Mouse (Mus musculus) hindbrain, postnatal 0 days (tissue): Measurements from ENCODE around the gene Gm47985. TPM values are rescaled to one million over a fixed set of nuclear protein-coding genes. Genes with fewer than 3 reads are reported as not detected.
"Not testable (repeated sequence)": the region's sequence is repeated elsewhere in the genome, so short reads cannot be mapped to it uniquely, and the experiment has no call there.

Experiments
- ATAC-seq: fragments of 200-750 bp; cut with Nextera tagmentation; 2 replicates; pipeline ENCODE4 v1.8.0; 2017; ENCODE audit warnings: mild to moderate bottlenecking, moderate TSS enrichment, moderate library complexity
- DNase-seq: peaks from one replicate; pipeline ENCODE4 v3.0.0-alpha.2; 2015; ENCODE audit warnings: low spot score
- H3K27ac ChIP-seq: fragments of 300-500 bp; sonication (generic); 2 replicates; pipeline ENCODE4 v1.5.1; 2014; ENCODE audit warnings: mild to moderate bottlenecking
- H3K27me3 ChIP-seq: fragments of 300-500 bp; sonication (generic); 2 replicates; pipeline ENCODE4 v1.6.1; 2014; ENCODE audit warnings: low read length, mixed read lengths; ENCODE audit not compliant: insufficient read depth
- H3K36me3 ChIP-seq: fragments of 300-500 bp; sonication (generic); 2 replicates; pipeline ENCODE4 v1.6.1; 2014; ENCODE audit warnings: low read length, mixed read lengths; ENCODE audit not compliant: insufficient read depth
- H3K4me1 ChIP-seq: fragments of 300-500 bp; sonication (generic); 2 replicates; pipeline ENCODE4 v1.6.1; 2014; ENCODE audit warnings: antibody characterized with exemption, low read length, mixed read lengths; ENCODE audit not compliant: insufficient read depth
- H3K4me2 ChIP-seq: fragments of 300-500 bp; sonication (generic); 2 replicates; pipeline ENCODE4 v1.6.1; 2014; ENCODE audit warnings: low read depth, mild to moderate bottlenecking, low read length, moderate library complexity, mixed read lengths
- H3K4me3 ChIP-seq: fragments of 300-500 bp; sonication (generic); 2 replicates; pipeline ENCODE4 v1.5.1; 2014; ENCODE audit warnings: low read length
- H3K9ac ChIP-seq: fragments of 300-500 bp; sonication (generic); replicated peaks from 2 replicates; pipeline ENCODE4 v1.6.1; 2014; ENCODE audit warnings: mild to moderate bottlenecking, low read length, moderate library complexity, mixed read lengths
- H3K9me3 ChIP-seq: fragments of 300-500 bp; sonication (generic); 2 replicates; pipeline ENCODE4 v1.6.1; 2016; ENCODE audit warnings: low read length, mixed read lengths
- WGBS: fragments of 180-500 bp; shearing (Covaris S2); extraction: QIAGEN DNeasy Blood & Tissue Kit; methylation state at CpG from one replicate; pipeline ENCODE4 v1.1.7; 2014; 5-methylcytosine and 5-hydroxymethylcytosine counted together
- polyA plus RNA-seq: library from polyadenylated mRNA; unstranded; fragments of >200 nt; fragmentation: Nextera tagmentation; extraction: Ambion mirVana; gene quantifications from 2 replicates; pipeline ENCODE4 v1.2.1, GENCODE M21; 2015
- total RNA-seq: library from RNA; depleted of rRNA; stranded (reverse); fragments of >200 nt; gene quantifications from 2 replicates; pipeline ENCODE4 v1.2.3, GENCODE M21; 2014

Gm47985 gene
- total and polyA plus RNA-seq, 2 experiments from 2014 or later: not detected

- not testable (repeated sequence) for H3K36me3 ChIP-seq, DNase-seq, ATAC-seq
Measured at GRCm38 (mm10) chr1:151198120-151198519, 15.8 kb downstream of the Gm47985 start, which contains the start of gene Gm47995. Gene Gm47995 (plus strand): TSS chr1:151198448.

GRCm38 (mm10) chr1:151200620-151201019 lies 18.3 kb downstream of the Gm47985 start:
- H3K4me1 ChIP-seq, H3K27ac ChIP-seq, H3K27me3 ChIP-seq, ATAC-seq, H3K4me2 ChIP-seq, H3K36me3 ChIP-seq, H3K4me3 ChIP-seq, H3K9ac ChIP-seq, DNase-seq, H3K9me3 ChIP-seq: not testable (repeated sequence)

More at GRCm38 (mm10) chr1:151198120-151198519, 15.8 kb downstream of the Gm47985 start, which contains the start of gene Gm47995:
- not testable (repeated sequence) for H3K27ac ChIP-seq, H3K27me3 ChIP-seq, H3K9ac ChIP-seq, H3K4me2 ChIP-seq, H3K9me3 ChIP-seq, H3K4me1 ChIP-seq, H3K4me3 ChIP-seq
- WGBS: 100% methylated on average over 1 of the region's 4 CpGs

- H3K4me2 ChIP-seq, H3K4me3 ChIP-seq, H3K27me3 ChIP-seq, ATAC-seq, H3K9me3 ChIP-seq, H3K36me3 ChIP-seq, DNase-seq, H3K27ac ChIP-seq, H3K9ac ChIP-seq, H3K4me1 ChIP-seq: not testable (repeated sequence)
- 48% methylated on average over 3 of the region's 5 CpGs for WGBS
Measured at GRCm38 (mm10) chr1:151202771-151203170, 20.4 kb downstream of the Gm47985 start.

DNA sequence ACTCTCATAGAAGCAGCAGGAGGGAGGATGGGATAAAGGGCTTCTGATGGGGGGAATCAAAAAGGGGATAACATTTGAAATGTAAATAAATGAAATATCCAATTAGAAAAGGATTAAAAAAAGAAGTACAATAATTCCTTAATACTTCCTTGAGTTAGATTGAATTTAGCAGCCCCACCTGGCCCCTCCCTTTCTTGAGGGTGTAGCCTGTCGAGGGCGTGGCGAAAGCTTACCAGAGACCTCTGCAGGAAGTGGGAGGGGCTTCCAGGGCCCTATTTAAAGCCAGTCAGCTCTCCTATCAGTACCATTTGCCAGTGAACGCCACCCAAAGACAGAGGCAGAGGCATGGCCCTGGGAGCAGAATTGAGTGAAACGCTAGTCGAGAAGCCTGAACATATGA lies 21.5 kb downstream of the Gm47985 start, which contains the start of gene 3110040M04Rik:
Gene 3110040M04Rik (plus strand): TSS at position 304 of the 400 bp plus-strand sequence.
- not testable (repeated sequence) for H3K4me2 ChIP-seq, H3K4me3 ChIP-seq, ATAC-seq, H3K4me1 ChIP-seq, H3K9ac ChIP-seq, H3K27ac ChIP-seq, DNase-seq, H3K27me3 ChIP-seq, H3K36me3 ChIP-seq, H3K9me3 ChIP-seq
- no CpG with 5 or more reads among the region's 6 CpGs for WGBS

DNA sequence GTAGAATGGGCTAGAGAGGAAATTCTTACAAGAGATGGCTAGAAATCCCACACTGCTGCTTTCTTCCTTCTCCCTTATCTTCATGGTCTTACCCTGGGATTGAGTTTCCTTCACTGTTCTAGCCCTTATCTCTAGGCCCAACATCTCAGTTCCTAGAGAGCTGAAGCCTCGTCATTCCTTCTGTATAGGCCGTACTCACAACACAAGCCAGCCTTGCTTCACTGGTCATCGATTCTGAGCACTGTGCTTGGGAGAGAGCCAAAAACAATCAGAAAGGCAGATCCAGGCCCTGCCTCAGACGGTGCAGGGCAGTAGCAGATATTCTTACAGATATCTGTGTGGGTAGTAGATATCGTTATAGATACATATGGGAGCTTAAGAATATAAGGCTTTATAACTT lies 26.2 kb downstream of the Gm47985 start:
- not testable (repeated sequence) for H3K9me3 ChIP-seq, H3K36me3 ChIP-seq, ATAC-seq, H3K9ac ChIP-seq, H3K4me2 ChIP-seq, H3K4me1 ChIP-seq, H3K27ac ChIP-seq, H3K4me3 ChIP-seq, H3K27me3 ChIP-seq, DNase-seq
- 65% methylated on average over 2 of the region's 5 CpGs for WGBS

GRCm38 (mm10) chr1:151208944-151209343 lies 26.6 kb downstream of the Gm47985 start:
- H3K27ac ChIP-seq, H3K4me3 ChIP-seq, DNase-seq, H3K9ac ChIP-seq, H3K4me1 ChIP-seq, H3K36me3 ChIP-seq, H3K27me3 ChIP-seq, ATAC-seq, H3K4me2 ChIP-seq, H3K9me3 ChIP-seq: not testable (repeated sequence)

- not testable (repeated sequence) for H3K4me3 ChIP-seq, H3K4me2 ChIP-seq, H3K27me3 ChIP-seq, ATAC-seq, H3K4me1 ChIP-seq, DNase-seq, H3K27ac ChIP-seq, H3K9me3 ChIP-seq, H3K9ac ChIP-seq, H3K36me3 ChIP-seq
- WGBS: 94% methylated on average over 4 of the region's 8 CpGs
Measured at GRCm38 (mm10) chr1:151209824-151210355, 27.6 kb downstream of the Gm47985 start, which contains the start of gene Gm47996. Gene Gm47996 (plus strand): TSS chr1:151210131.

GRCm38 (mm10) chr1:151211666-151212065 lies 29.3 kb downstream of the Gm47985 start:
- 97% methylated on average over 5 of the region's 5 CpGs for WGBS

More at GRCm38 (mm10) chr1:151211666-151212065, 29.3 kb downstream of the Gm47985 start:
- not testable (repeated sequence) for ATAC-seq, H3K27me3 ChIP-seq, H3K4me2 ChIP-seq, H3K9ac ChIP-seq, DNase-seq, H3K27ac ChIP-seq, H3K4me1 ChIP-seq, H3K36me3 ChIP-seq, H3K9me3 ChIP-seq, H3K4me3 ChIP-seq
